Mouse (Mus musculus) 3134 (cell line): ENCODE measurements around the gene Slco3a1.

Experiments
- DNase-seq: peaks from one replicate; pipeline ENCODE4 v3.0.0-alpha.2; 2011; ENCODE audit warnings: low spot score; ENCODE audit not compliant: insufficient read length; ENCODE audit errors: extremely low read depth

The Slco3a1 gene

GRCm38 (mm10) chr7:74398326-74398725, 156.3 kb downstream of the Slco3a1 start:
- no peak for DNase-seq

GRCm38 (mm10) chr7:74391451-74391873, 163.1 kb downstream of the Slco3a1 start:
- no peak for DNase-seq

- DNase-seq: no peak
Observed at GRCm38 (mm10) chr7:74389570-74389969, 165.0 kb downstream of the Slco3a1 start.

- no peak for DNase-seq
Observed at GRCm38 (mm10) chr7:74386257-74386656, 168.3 kb downstream of the Slco3a1 start.

GRCm38 (mm10) chr7:74383040-74383666, 171.4 kb downstream of the Slco3a1 start:
- no peak for DNase-seq

GRCm38 (mm10) chr7:74382286-74382685, 172.3 kb downstream of the Slco3a1 start:
- DNase-seq: peak; percentile 35

- DNase-seq: peak; percentile 49
Observed at GRCm38 (mm10) chr7:74381881-74382281, 172.7 kb downstream of the Slco3a1 start.

- DNase-seq: no peak
Observed at GRCm38 (mm10) chr7:74381051-74381450, 173.5 kb downstream of the Slco3a1 start.

GRCm38 (mm10) chr7:74377909-74378308, 176.7 kb downstream of the Slco3a1 start:
- DNase-seq: no peak

GRCm38 (mm10) chr7:74376397-74377044, 178.1 kb downstream of the Slco3a1 start:
- DNase-seq: peak; percentile 59

- no peak for DNase-seq
Observed at GRCm38 (mm10) chr7:74375174-74375957, 179.2 kb downstream of the Slco3a1 start.

GRCm38 (mm10) chr7:74373056-74373455, 181.5 kb downstream of the Slco3a1 start:
- DNase-seq: no peak

- no peak for DNase-seq
Observed at GRCm38 (mm10) chr7:74372141-74372582, 182.4 kb downstream of the Slco3a1 start.

- no peak for DNase-seq
Observed at GRCm38 (mm10) chr7:74371656-74372055, 182.9 kb downstream of the Slco3a1 start.

- no peak for DNase-seq
Observed at GRCm38 (mm10) chr7:74371208-74371607, 183.4 kb downstream of the Slco3a1 start.

- DNase-seq: no peak
Observed at GRCm38 (mm10) chr7:74369657-74370056, 184.9 kb downstream of the Slco3a1 start.

- DNase-seq: no peak
Observed at GRCm38 (mm10) chr7:74368256-74368980, 186.2 kb downstream of the Slco3a1 start.

- no peak for DNase-seq
Observed at GRCm38 (mm10) chr7:74367350-74367749, 187.2 kb downstream of the Slco3a1 start.

GRCm38 (mm10) chr7:74365623-74366022, 189.0 kb downstream of the Slco3a1 start:
- DNase-seq: no peak

- no peak for DNase-seq
Observed at GRCm38 (mm10) chr7:74364956-74365355, 189.6 kb downstream of the Slco3a1 start.

- DNase-seq: no peak
Observed at GRCm38 (mm10) chr7:74363440-74363839, 191.1 kb downstream of the Slco3a1 start.
